ENCODE assay signal across 17 mouse cellular contexts in the genomic region with DNA sequence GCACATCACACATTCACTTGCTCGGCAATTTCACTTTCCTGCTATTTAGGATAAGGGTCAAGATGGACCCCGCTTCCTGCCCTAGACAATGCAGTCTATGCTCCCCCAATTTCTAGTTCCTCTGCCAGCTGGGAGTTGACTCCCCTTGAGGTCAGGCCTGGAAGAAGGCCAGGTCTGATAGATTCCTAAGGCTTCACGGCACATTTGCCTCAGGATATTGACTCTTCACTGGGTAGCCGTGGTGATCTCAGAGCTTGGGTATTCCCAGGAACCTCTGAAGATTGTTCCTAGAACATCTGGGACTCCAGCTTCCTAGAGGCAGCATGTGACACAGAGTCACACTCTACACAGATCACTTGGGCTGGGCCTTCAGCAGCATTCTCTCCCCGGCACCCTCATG. TPM values are rescaled to one million over a fixed set of nuclear protein-coding genes. Genes with fewer than 3 reads are reported as not detected.
"Had no signal": no experiment of that assay in that cellular context is flagged by ENCODE, and none has a peak within 500 bp of the region (broad histone marks: within the 10 kb centered on the region; RNA-seq: fewer than 3 reads in every experiment).

No protein-coding gene starts in this region.

- DNase-seq: lung, adult 2 months; lung, postnatal 14 days; lung, postnatal 36 days; right cerebral cortex, postnatal 14 days; thymus, adult 2 months; thymus, postnatal 25 days; thymus, postnatal 4 days had no signal

- H3K27me3 ChIP-seq: lung, embryonic 15.5 days; midbrain, embryonic 13.5 days; midbrain, embryonic 15.5 days; neural tube, embryonic 12.5 days; stomach, embryonic 15.5 days had no signal

- H3K9me3 ChIP-seq: lung, embryonic 15.5 days; megakaryocyte, embryonic 14.5 days; midbrain, embryonic 13.5 days; midbrain, embryonic 15.5 days; neural tube, embryonic 12.5 days; stomach, embryonic 15.5 days had no signal

- H3K27ac ChIP-seq: lung, embryonic 15.5 days; macrophage; midbrain, embryonic 13.5 days; midbrain, embryonic 15.5 days; neural tube, embryonic 12.5 days; stomach, embryonic 15.5 days; stomach, postnatal 0 days had no signal

- H3K4me3 ChIP-seq: lung, embryonic 15.5 days; megakaryocyte, embryonic 14.5 days; midbrain, embryonic 13.5 days; midbrain, embryonic 15.5 days; neural tube, embryonic 12.5 days; stomach, embryonic 15.5 days had no signal

- H3K4me1 ChIP-seq: lung, embryonic 15.5 days; midbrain, embryonic 15.5 days; neural tube, embryonic 12.5 days had no signal

- H3K9ac ChIP-seq: lung, embryonic 15.5 days; midbrain, embryonic 13.5 days; midbrain, embryonic 15.5 days; neural tube, embryonic 12.5 days; stomach, embryonic 15.5 days had no signal

RNA-seq across cellular contexts. Expression of gene Rnf223, which starts 1.6 kb away (rescaled TPM):
- total RNA-seq: monocyte, adult 5-6 weeks had no signal
- polyA plus RNA-seq: lung, postnatal 0 days; macrophage had no signal
